Mouse (Mus musculus): ENCODE results near the gene Nsf.
A peak's percentile ranks its signal among the peaks of the same experiment; 100 is the strongest.
"Not testable (repeated sequence)": the region's sequence is repeated elsewhere in the genome, so short reads cannot be mapped to it uniquely, and the experiment has no call there.

Nsf gene

GRCm38 (mm10) chr11:103896966-103897750 is 56.7 kb downstream of the Nsf start:
- peak; percentile 50 to 78 for DNase-seq (ENCODE audit: inconsistent age in 2 of 2, low spot score in 1 of 2)

DNA sequence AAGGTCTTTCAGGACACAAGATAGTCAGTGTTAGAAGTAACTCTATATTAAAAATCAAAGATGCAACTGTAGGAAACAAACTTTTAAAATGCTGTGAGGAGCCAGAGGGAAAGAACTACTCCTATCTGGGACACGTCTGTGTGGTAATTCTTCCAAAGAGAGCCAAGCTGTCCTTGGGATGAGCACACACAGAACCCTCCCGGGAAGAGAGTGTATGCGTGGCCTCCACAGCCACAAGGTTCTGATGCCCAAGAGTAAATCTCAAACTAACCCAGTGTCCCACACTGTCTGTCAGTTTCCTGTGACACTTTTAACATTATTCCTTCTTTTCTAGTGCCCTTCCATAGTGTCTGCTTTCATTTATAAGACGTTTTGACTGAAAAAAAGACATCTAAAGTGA is 57.8 kb downstream of the Nsf start:
- peak; percentile 66 to 69 for DNase-seq (ENCODE audit: inconsistent age in 2 of 2, low spot score in 1 of 2)

DNA sequence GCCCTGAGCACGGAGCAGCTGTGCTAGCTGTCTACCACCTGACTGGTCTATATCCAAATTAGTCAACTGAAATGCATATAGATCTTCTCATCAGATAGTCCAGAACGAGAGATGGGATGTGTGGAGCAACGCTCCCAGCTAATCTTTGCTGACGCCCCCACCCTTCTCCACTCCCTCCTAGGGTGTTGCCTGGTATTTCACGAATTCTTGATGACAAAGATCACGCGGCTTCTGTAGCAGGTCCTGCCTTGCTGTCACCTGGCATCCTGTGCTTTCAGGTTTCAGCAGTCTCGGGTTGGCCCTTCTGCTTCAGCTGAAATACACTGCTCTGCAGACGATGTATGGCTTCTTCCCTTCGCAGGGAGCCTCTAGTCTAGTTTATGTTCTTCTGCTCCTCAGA is 61.0 kb downstream of the Nsf start:
- DNase-seq (ENCODE audit: inconsistent age in 2 of 2, low spot score in 1 of 2) = no peak

- DNase-seq (ENCODE audit: inconsistent age in 2 of 2, low spot score in 1 of 2) = peak in 1 of 2 experiments; percentile 54
Observed at GRCm38 (mm10) chr11:103891781-103892180, 62.1 kb downstream of the Nsf start.

GRCm38 (mm10) chr11:103890337-103891186 is 63.3 kb downstream of the Nsf start:
- DNase-seq (ENCODE audit: inconsistent age in 2 of 2, low spot score in 1 of 2) = no peak

DNA sequence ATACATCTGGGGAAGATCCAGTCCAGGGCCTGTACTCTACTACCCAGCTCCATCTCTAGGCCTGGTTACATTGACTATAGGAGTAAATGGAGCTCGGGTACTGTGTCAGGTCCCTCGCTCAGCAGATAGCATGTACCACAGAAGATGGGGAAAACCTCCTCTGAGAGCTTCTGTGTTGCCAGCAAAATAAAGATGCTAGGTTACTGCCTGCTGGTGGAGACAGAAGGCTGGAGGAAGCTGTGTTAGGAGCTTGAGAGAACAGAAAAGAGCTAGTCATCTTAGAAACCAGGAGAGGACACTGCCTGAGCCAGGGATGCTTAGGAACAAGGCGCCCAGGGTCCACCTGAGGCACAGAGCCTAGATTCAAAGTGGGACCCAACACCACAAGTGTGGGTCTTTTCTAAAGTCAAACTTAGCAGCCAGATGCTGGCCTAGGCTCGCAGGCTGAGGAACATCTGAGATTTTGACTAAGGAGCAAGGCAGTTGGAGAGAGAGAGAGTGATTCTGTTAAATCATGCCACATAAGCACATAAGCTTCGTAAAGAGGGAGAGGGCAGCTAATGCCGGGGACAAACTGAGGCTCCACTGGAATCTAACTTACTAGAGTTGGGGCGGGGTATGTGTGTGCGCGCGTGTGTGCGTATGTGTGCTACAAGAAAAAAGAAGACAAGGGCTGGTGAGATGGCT is 66.0 kb downstream of the Nsf start:
- DNase-seq (ENCODE audit: inconsistent age in 2 of 2, low spot score in 1 of 2) = no peak

- DNase-seq (ENCODE audit: inconsistent age in 2 of 2, low spot score in 1 of 2) = no peak
Observed at GRCm38 (mm10) chr11:103884749-103885383, 69.0 kb downstream of the Nsf start.

GRCm38 (mm10) chr11:103883793-103884192 is 70.1 kb downstream of the Nsf start:
- no peak for DNase-seq (ENCODE audit: inconsistent age in 2 of 2, low spot score in 1 of 2)

GRCm38 (mm10) chr11:103879476-103879875 is 74.4 kb downstream of the Nsf start:
- not testable (repeated sequence) for DNase-seq (ENCODE audit: inconsistent age in 2 of 2, low spot score in 1 of 2)

GRCm38 (mm10) chr11:103878441-103878840 is 75.4 kb downstream of the Nsf start:
- DNase-seq (ENCODE audit: inconsistent age in 2 of 2, low spot score in 1 of 2) = no peak

DNA sequence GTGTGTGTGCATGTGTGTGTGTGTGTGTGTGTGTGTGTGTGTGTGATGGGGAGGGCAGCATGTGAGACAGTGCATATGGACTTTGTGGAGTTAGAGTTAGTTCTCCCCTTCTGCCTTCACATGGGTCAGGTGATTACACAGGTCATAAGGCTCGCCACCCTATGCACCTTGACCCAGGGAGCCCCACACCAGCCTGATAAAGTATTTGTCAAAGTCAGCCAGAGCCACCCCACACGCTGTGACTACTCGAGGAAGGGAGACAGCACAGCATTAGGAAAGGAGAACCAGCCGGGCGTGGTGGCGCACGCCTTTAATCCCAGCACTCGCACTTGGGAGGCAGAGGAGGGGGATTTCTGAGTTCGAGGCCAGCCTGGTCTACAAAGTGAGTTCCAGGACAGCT is 83.5 kb downstream of the Nsf start:
- no peak for DNase-seq (ENCODE audit: inconsistent age in 2 of 2, low spot score in 1 of 2)

DNA sequence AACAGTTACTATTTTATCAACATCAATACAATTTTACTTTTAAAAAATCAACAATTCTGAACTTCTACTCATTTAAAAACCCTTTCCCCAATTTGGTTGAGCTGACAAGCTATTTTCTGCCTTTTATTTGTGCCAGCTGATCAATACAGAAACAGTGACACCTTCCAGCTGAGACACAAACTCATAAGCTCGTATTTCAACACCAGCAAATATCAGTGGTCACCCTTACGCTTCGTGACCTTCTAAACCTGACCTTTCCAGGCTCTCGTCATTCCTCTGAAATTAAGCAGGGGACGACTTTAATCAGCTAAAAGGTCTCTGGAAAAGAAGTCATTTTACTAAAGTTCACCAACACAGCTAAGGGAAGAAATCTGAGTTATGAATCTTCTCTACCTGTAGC is 86.2 kb downstream of the Nsf start:
- DNase-seq (ENCODE audit: inconsistent age in 2 of 2, low spot score in 1 of 2) = peak in 1 of 2 experiments; percentile 69

DNA sequence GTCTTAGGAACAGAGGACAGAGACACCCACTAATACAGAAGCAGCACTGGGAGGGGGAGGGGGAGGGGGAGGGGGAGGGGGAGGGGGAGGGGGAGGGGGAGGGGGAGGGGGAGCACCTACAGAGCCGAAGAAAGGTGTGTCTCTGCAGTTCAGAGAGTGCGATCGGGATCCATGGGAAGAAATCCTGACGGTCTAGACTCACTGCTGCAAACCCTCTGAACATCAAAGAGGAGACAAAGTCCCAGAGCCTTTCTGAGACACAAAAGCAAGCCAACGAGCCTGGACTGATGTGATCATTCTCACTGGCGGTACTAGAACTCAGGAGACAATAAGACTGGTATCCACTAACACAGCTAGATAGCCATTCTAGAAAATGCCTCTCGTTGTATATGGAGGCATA is 88.5 kb downstream of the Nsf start:
- no peak for DNase-seq (ENCODE audit: inconsistent age in 2 of 2, low spot score in 1 of 2)

DNA sequence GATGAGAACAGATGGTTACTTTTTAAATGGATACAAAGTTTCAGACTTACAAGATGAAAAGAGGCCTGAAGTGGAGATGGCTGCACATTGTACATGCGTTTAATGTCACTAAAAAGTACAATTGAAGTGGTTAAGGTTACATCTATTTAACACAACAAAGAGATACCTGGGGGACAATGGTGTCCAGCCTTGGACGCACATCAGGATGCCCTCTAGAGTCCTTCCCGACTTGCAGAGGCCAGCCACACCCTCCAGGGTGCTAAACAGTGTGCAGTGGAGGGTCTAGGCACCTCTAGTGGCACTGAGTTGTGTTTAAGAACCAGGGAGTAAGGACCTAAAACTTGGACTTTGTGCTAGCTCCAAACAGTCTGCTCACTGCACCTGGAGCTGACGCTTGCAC is 89.4 kb downstream of the Nsf start:
- DNase-seq (ENCODE audit: inconsistent age in 2 of 2, low spot score in 1 of 2) = no peak

GRCm38 (mm10) chr11:103862951-103863350 is 90.9 kb downstream of the Nsf start:
- DNase-seq (ENCODE audit: inconsistent age in 2 of 2, low spot score in 1 of 2) = no peak

GRCm38 (mm10) chr11:103859933-103860610 is 93.8 kb downstream of the Nsf start:
- no peak for DNase-seq (ENCODE audit: inconsistent age in 2 of 2, low spot score in 1 of 2)

DNA sequence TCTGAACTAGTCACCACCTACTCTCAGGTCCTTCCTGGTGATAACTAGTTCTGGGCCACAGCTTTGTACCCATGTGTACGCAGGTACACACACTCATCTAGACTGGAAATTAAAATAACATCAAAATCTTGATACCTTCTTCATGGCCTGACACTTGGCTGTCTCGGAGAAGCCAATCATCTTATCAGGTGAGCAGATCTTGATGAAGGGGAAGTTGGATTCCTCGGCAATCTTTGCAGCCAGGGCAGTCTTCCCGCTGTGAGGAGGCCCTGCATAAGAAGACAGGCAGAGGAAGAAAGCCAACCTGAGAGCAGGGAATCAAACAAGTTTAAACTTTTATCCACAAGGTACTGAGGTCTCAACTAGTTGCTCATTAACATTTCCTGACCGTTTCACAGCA is 95.1 kb downstream of the Nsf start:
- DNase-seq (ENCODE audit: inconsistent age in 2 of 2, low spot score in 1 of 2) = no peak

GRCm38 (mm10) chr11:103856641-103857040 is 97.2 kb downstream of the Nsf start:
- no peak for DNase-seq (ENCODE audit: inconsistent age in 2 of 2, low spot score in 1 of 2)

DNA sequence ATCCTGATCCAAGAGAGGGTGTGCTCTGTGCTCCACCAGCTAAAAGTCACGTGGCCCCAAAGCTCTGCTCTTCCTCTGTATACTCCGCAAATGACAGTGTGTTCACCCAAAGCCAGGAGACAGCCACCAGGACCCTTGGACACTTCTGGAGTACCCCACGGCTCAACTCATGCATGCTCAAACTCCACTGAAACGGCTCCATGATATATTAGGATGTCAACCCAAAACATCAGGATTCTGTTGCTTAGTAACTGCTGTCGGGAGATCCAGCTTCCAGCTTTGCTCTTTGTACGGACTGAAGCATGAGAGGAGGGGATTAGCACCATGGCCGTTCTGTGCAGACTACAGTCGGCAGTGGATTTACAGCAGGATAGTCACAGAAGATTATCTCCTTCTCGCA is 99.6 kb downstream of the Nsf start:
- no peak for DNase-seq (ENCODE audit: inconsistent age in 2 of 2, low spot score in 1 of 2)

- DNase-seq (ENCODE audit: inconsistent age in 2 of 2, low spot score in 1 of 2) = no peak
Observed at GRCm38 (mm10) chr11:103853284-103853920, 100.5 kb downstream of the Nsf start.

Data from adrenal gland, adult (tissue).